Mouse (Mus musculus) cerebellum, postnatal 25 days (tissue): Measurements from ENCODE around the gene Aldh9a1.

Source experiments
- DNase-seq, 2 experiments: peaks; one replicate each; pipeline ENCODE4 v3.0.0; 2021; ENCODE audit warnings: mixed read lengths in 2 of 2

Aldh9a1 gene

GRCm38 (mm10) chr1:167350597-167351415 lies 1.0 kb downstream of the Aldh9a1 start:
- no peak for DNase-seq

- peak in 1 of 2 experiments; percentile 28 for DNase-seq
Observed at GRCm38 (mm10) chr1:167352403-167352802, 2.6 kb downstream of the Aldh9a1 start.

GRCm38 (mm10) chr1:167357387-167357786 lies 7.6 kb downstream of the Aldh9a1 start:
- no peak for DNase-seq

- no peak for DNase-seq
Observed at GRCm38 (mm10) chr1:167358731-167359130, 8.9 kb downstream of the Aldh9a1 start.

GRCm38 (mm10) chr1:167360268-167360667 lies 10.5 kb downstream of the Aldh9a1 start:
- no peak for DNase-seq

- no peak for DNase-seq
Observed at GRCm38 (mm10) chr1:167362819-167363218, 13.0 kb downstream of the Aldh9a1 start.

- no peak for DNase-seq
Observed at GRCm38 (mm10) chr1:167363322-167363721, 13.5 kb downstream of the Aldh9a1 start.

GRCm38 (mm10) chr1:167365808-167366207 lies 16.0 kb downstream of the Aldh9a1 start:
- no peak for DNase-seq

GRCm38 (mm10) chr1:167366621-167367020 lies 16.8 kb downstream of the Aldh9a1 start:
- no peak for DNase-seq

GRCm38 (mm10) chr1:167368018-167368417 lies 18.2 kb downstream of the Aldh9a1 start:
- no peak for DNase-seq

GRCm38 (mm10) chr1:167368513-167368912 lies 18.7 kb downstream of the Aldh9a1 start:
- DNase-seq: no peak

GRCm38 (mm10) chr1:167369905-167370304 lies 20.1 kb downstream of the Aldh9a1 start:
- DNase-seq: peak; percentile 82 to 92

- DNase-seq: no peak
Observed at GRCm38 (mm10) chr1:167372739-167373138, 22.9 kb downstream of the Aldh9a1 start.

GRCm38 (mm10) chr1:167374003-167374784 lies 24.4 kb downstream of the Aldh9a1 start:
- DNase-seq: no peak

GRCm38 (mm10) chr1:167374942-167375341 lies 25.2 kb downstream of the Aldh9a1 start:
- no peak for DNase-seq

- DNase-seq: peak in 1 of 2 experiments; percentile 31
Observed at GRCm38 (mm10) chr1:167378019-167378418, 28.2 kb downstream of the Aldh9a1 start.

- DNase-seq: no peak
Observed at GRCm38 (mm10) chr1:167379751-167380150, 30.0 kb downstream of the Aldh9a1 start.

- DNase-seq: no peak
Observed at GRCm38 (mm10) chr1:167380223-167380622, 30.4 kb downstream of the Aldh9a1 start.

- DNase-seq: no peak
Observed at GRCm38 (mm10) chr1:167381050-167382015, 31.5 kb downstream of the Aldh9a1 start.

- no peak for DNase-seq
Observed at GRCm38 (mm10) chr1:167382316-167382715, 32.5 kb downstream of the Aldh9a1 start.

- DNase-seq: no peak
Observed at GRCm38 (mm10) chr1:167382763-167383162, 33.0 kb downstream of the Aldh9a1 start.

GRCm38 (mm10) chr1:167383178-167383577 lies 33.4 kb downstream of the Aldh9a1 start:
- DNase-seq: no peak

- DNase-seq: no peak
Observed at GRCm38 (mm10) chr1:167384156-167384555, 34.4 kb downstream of the Aldh9a1 start.
